Mouse (Mus musculus) kidney, embryonic 14.5 days (tissue): ENCODE results near the gene Aurkaip1. TPM values are rescaled to one million over a fixed set of nuclear protein-coding genes. Genes with fewer than 3 reads are reported as not detected.
A peak's percentile ranks its signal among the peaks of the same experiment; 100 is the strongest.

Source experiments
- ATAC-seq: fragments of 200-750 bp; cut with Nextera tagmentation; 2 replicates; pipeline ENCODE4 v1.8.0; 2017; ENCODE audit warnings: moderate number of reproducible peaks, mild to moderate bottlenecking, moderate TSS enrichment, moderate library complexity; ENCODE audit not compliant: low FRiP score, low TSS enrichment
- H3K27ac ChIP-seq: fragments of 300-500 bp; sonication (generic); 2 replicates; pipeline ENCODE4 v1.5.1; 2014; ENCODE audit warnings: low read depth, mild to moderate bottlenecking, low read length, moderate library complexity, mixed read lengths
- H3K27me3 ChIP-seq: fragments of 300-500 bp; sonication (generic); 2 replicates; pipeline ENCODE4 v1.6.1; 2014; ENCODE audit warnings: mild to moderate bottlenecking, low read length; ENCODE audit not compliant: control insufficient read depth, insufficient read depth
- H3K36me3 ChIP-seq: fragments of 300-500 bp; sonication (generic); 2 replicates; pipeline ENCODE4 v1.6.1; 2014; ENCODE audit warnings: low read length, mixed read lengths; ENCODE audit not compliant: control insufficient read depth, insufficient read depth
- H3K4me1 ChIP-seq: fragments of 300-500 bp; sonication (generic); 2 replicates; pipeline ENCODE4 v1.6.1; 2014; ENCODE audit warnings: low read length, mixed read lengths; ENCODE audit not compliant: control insufficient read depth, insufficient read depth
- H3K4me2 ChIP-seq: fragments of 300-500 bp; sonication (generic); replicated peaks from 2 replicates; pipeline ENCODE4 v1.6.1; 2014; ENCODE audit warnings: low read depth, mild to moderate bottlenecking, low read length
- H3K4me3 ChIP-seq: fragments of 300-500 bp; sonication (generic); 2 replicates; pipeline ENCODE4 v1.5.1; 2014; ENCODE audit warnings: mild to moderate bottlenecking, low read length
- H3K9ac ChIP-seq: fragments of 300-500 bp; sonication (generic); 2 replicates; pipeline ENCODE4 v1.6.1; 2014; ENCODE audit warnings: low read depth, mild to moderate bottlenecking, low read length, moderate library complexity
- H3K9me3 ChIP-seq: fragments of 300-500 bp; sonication (generic); 2 replicates; pipeline ENCODE4 v1.6.1; 2016; ENCODE audit warnings: low read length; ENCODE audit not compliant: control insufficient read depth
- WGBS: fragments of 180-500 bp; shearing (Covaris S2); extraction: QIAGEN DNeasy Blood & Tissue Kit; methylation state at CpG from one replicate; pipeline ENCODE4 v1.1.7; 2014; 5-methylcytosine and 5-hydroxymethylcytosine counted together
- polyA plus RNA-seq: library from polyadenylated mRNA; unstranded; fragments of >200 nt; fragmentation: Nextera tagmentation; extraction: Ambion mirVana; gene quantifications from 2 replicates; pipeline ENCODE4 v1.2.1, GENCODE M21; 2014

The Aurkaip1 gene
- polyA plus RNA-seq, 1 experiment from 2014 or later: 134 TPM

GRCm38 (mm10) chr4:155843231-155843630 lies 12.2 kb downstream of the Aurkaip1 start:
- Histone ChIP-seq H3K4me2 (no peak overlapping the region), H3K27ac (no peak overlapping the region), H3K9ac (no peak overlapping the region), H3K9me3 (no peaks in the 10 kb centered on the region), H3K27me3 (no peaks in the 10 kb centered on the region), H3K4me3 (no peak overlapping the region), H3K36me3 (peaks cover 13% of the 10 kb centered on the region), H3K4me1 (peaks cover 21% of the 10 kb centered on the region)
- WGBS: 95% methylated on average over 5 of the region's 5 CpGs
- no peak for ATAC-seq

GRCm38 (mm10) chr4:155846871-155847578 lies 16.0 kb downstream of the Aurkaip1 start, which contains the start of gene Dvl1:
TSS of gene Dvl1 (plus strand) at chr4:155847402.
- Histone ChIP-seq H3K9me3 (no peaks in the 10 kb centered on the region), H3K4me3 (peak within 1 kb of the TSS; percentile 85), H3K9ac (peak within 1 kb of the TSS; percentile 84), H3K4me2 (peak within 1 kb of the TSS; percentile 95), H3K4me1 (peaks cover 13% of the 10 kb centered on the region), H3K36me3 (peaks cover 13% of the 10 kb centered on the region), H3K27ac (no peak within 1 kb of the TSS), H3K27me3 (no peaks in the 10 kb centered on the region)
- peak; percentile 92 for ATAC-seq
- 3% methylated on average over 45 of the region's 65 CpGs for WGBS

- H3K4me2 ChIP-seq: peak overlapping the region; percentile 95
- H3K4me1 ChIP-seq: peaks cover 13% of the 10 kb centered on the region
- 1% methylated on average over 45 of the region's 69 CpGs for WGBS
- peak; percentile 20 for ATAC-seq
- H3K9ac ChIP-seq: peak overlapping the region; percentile 84
- peak overlapping the region; percentile 85 for H3K4me3 ChIP-seq
- H3K36me3 ChIP-seq: peaks cover 7% of the 10 kb centered on the region
- H3K27ac ChIP-seq: no peak overlapping the region
- H3K9me3 ChIP-seq: no peaks in the 10 kb centered on the region
- H3K27me3 ChIP-seq: no peaks in the 10 kb centered on the region
Measured at GRCm38 (mm10) chr4:155847591-155848352, 16.7 kb downstream of the Aurkaip1 start.

GRCm38 (mm10) chr4:155848434-155849095 lies 17.5 kb downstream of the Aurkaip1 start:
- peak overlapping the region; percentile 85 for H3K4me3 ChIP-seq
- H3K9ac ChIP-seq: peak overlapping the region; percentile 84
- no peak for ATAC-seq
- H3K4me2 ChIP-seq: peak overlapping the region; percentile 95
- 55% methylated on average over 7 of the region's 7 CpGs for WGBS
- peaks cover 13% of the 10 kb centered on the region for H3K4me1 ChIP-seq
- H3K27me3 ChIP-seq: no peaks in the 10 kb centered on the region
- no peaks in the 10 kb centered on the region for H3K9me3 ChIP-seq
- H3K36me3 ChIP-seq: no peaks in the 10 kb centered on the region; the same call in 1 of the 2 replicates
- H3K27ac ChIP-seq: no peak overlapping the region

GRCm38 (mm10) chr4:155849391-155849790 lies 18.3 kb downstream of the Aurkaip1 start:
- H3K9ac ChIP-seq: no peak overlapping the region
- H3K4me2 ChIP-seq: no peak overlapping the region
- peaks cover 13% of the 10 kb centered on the region for H3K4me1 ChIP-seq
- WGBS: 89% methylated on average over 2 of the region's 2 CpGs
- H3K36me3 ChIP-seq: peaks cover 2% of the 10 kb centered on the region; the same call in 1 of the 2 replicates
- H3K27me3 ChIP-seq: no peaks in the 10 kb centered on the region
- no peak overlapping the region for H3K4me3 ChIP-seq
- no peaks in the 10 kb centered on the region for H3K9me3 ChIP-seq
- no peak for ATAC-seq
- no peak overlapping the region for H3K27ac ChIP-seq

GRCm38 (mm10) chr4:155849792-155850451 lies 18.9 kb downstream of the Aurkaip1 start:
- peaks cover 13% of the 10 kb centered on the region for H3K4me1 ChIP-seq
- no peaks in the 10 kb centered on the region for H3K9me3 ChIP-seq
- ATAC-seq: no peak
- H3K27me3 ChIP-seq: no peaks in the 10 kb centered on the region
- H3K27ac ChIP-seq: no peak overlapping the region
- H3K36me3 ChIP-seq: peaks cover 6% of the 10 kb centered on the region; the same call in 1 of the 2 replicates
- H3K9ac ChIP-seq: no peak overlapping the region
- 89% methylated on average over 3 of the region's 3 CpGs for WGBS
- H3K4me3 ChIP-seq: no peak overlapping the region
- no peak overlapping the region for H3K4me2 ChIP-seq

- H3K9ac ChIP-seq: no peak overlapping the region
- no peak overlapping the region for H3K4me2 ChIP-seq
- H3K9me3 ChIP-seq: no peaks in the 10 kb centered on the region
- no peak for ATAC-seq
- H3K4me3 ChIP-seq: no peak overlapping the region
- peaks cover 21% of the 10 kb centered on the region for H3K36me3 ChIP-seq
- peaks cover 13% of the 10 kb centered on the region for H3K4me1 ChIP-seq
- no peak overlapping the region for H3K27ac ChIP-seq
- WGBS: 83% methylated on average over 3 of the region's 3 CpGs
- no peaks in the 10 kb centered on the region for H3K27me3 ChIP-seq
Measured at GRCm38 (mm10) chr4:155851368-155851767, 20.3 kb downstream of the Aurkaip1 start.

GRCm38 (mm10) chr4:155851951-155852411 lies 20.9 kb downstream of the Aurkaip1 start:
- ATAC-seq: no peak
- no peak overlapping the region for H3K4me2 ChIP-seq
- H3K27me3 ChIP-seq: no peaks in the 10 kb centered on the region
- no peaks in the 10 kb centered on the region for H3K9me3 ChIP-seq
- H3K36me3 ChIP-seq: peaks cover 26% of the 10 kb centered on the region
- no peak overlapping the region for H3K27ac ChIP-seq
- no peak overlapping the region for H3K9ac ChIP-seq
- WGBS: 74% methylated on average over 2 of the region's 2 CpGs
- H3K4me3 ChIP-seq: no peak overlapping the region
- peaks cover 13% of the 10 kb centered on the region for H3K4me1 ChIP-seq
